Mouse (Mus musculus) intestine, postnatal 0 days (tissue): ENCODE data around the gene Fyb. TPM values are rescaled to one million over a fixed set of nuclear protein-coding genes. Genes with fewer than 3 reads are reported as not detected.

Experiments used
- ATAC-seq: fragments of 200-750 bp; cut with Nextera tagmentation; 2 replicates; pipeline ENCODE4 v1.8.0; 2017; ENCODE audit warnings: mild to moderate bottlenecking, moderate TSS enrichment, moderate library complexity
- H3K27ac ChIP-seq: fragments of 300-500 bp; sonication (generic); 2 replicates; pipeline ENCODE4 v1.5.1; 2014; ENCODE audit warnings: mild to moderate bottlenecking, low read depth, low read length, moderate library complexity
- H3K27me3 ChIP-seq: fragments of 300-500 bp; sonication (generic); replicated peaks from 2 replicates; pipeline ENCODE4 v1.6.1; 2014; ENCODE audit warnings: low read length, mixed read lengths; ENCODE audit not compliant: control insufficient read depth, insufficient read depth
- H3K36me3 ChIP-seq: fragments of 300-500 bp; sonication (generic); 2 replicates; pipeline ENCODE4 v1.6.1; 2014; ENCODE audit warnings: mild to moderate bottlenecking, moderate library complexity; ENCODE audit not compliant: control insufficient read depth, insufficient read depth
- H3K4me1 ChIP-seq: fragments of 300-500 bp; sonication (generic); replicated peaks from 2 replicates; pipeline ENCODE4 v1.6.1; 2014; ENCODE audit warnings: antibody characterized with exemption, low read length, mixed read lengths; ENCODE audit not compliant: control insufficient read depth, insufficient read depth
- H3K4me2 ChIP-seq: fragments of 300-500 bp; sonication (generic); replicated peaks from 2 replicates; pipeline ENCODE4 v1.6.1; 2014; ENCODE audit warnings: low read depth, mild to moderate bottlenecking, moderate library complexity
- H3K4me3 ChIP-seq: fragments of 300-500 bp; sonication (generic); 2 replicates; pipeline ENCODE4 v1.5.1; 2014; ENCODE audit warnings: low read depth, low read length
- H3K9ac ChIP-seq: fragments of 300-500 bp; sonication (generic); 2 replicates; pipeline ENCODE4 v1.6.1; 2014; ENCODE audit warnings: mild to moderate bottlenecking, low read depth, low read length
- H3K9me3 ChIP-seq: fragments of 300-500 bp; sonication (generic); 2 replicates; pipeline ENCODE4 v1.6.1; 2016; ENCODE audit warnings: mixed run types; ENCODE audit not compliant: control insufficient read depth
- CTCF ChIP-seq: sonication (generic); IDR thresholded peaks from 2 replicates; pipeline ENCODE4 v1.5.1; 2016; ENCODE audit warnings: low read depth, mild to moderate bottlenecking, control low read depth, antibody characterized with exemption, moderate library complexity
- WGBS: fragments of 180-500 bp; shearing (Covaris S2); extraction: QIAGEN DNeasy Blood & Tissue Kit; methylation state at CpG from one replicate; pipeline ENCODE4 v1.1.7; 2014; 5-methylcytosine and 5-hydroxymethylcytosine counted together
- polyA plus RNA-seq: library from polyadenylated mRNA; unstranded; fragments of >200 nt; fragmentation: Nextera tagmentation; extraction: Ambion mirVana; gene quantifications from 2 replicates; pipeline ENCODE4 v1.2.1, GENCODE M21; 2015

Fyb gene
- polyA plus RNA-seq, 1 experiment from 2014 or later: 5.4 TPM

DNA sequence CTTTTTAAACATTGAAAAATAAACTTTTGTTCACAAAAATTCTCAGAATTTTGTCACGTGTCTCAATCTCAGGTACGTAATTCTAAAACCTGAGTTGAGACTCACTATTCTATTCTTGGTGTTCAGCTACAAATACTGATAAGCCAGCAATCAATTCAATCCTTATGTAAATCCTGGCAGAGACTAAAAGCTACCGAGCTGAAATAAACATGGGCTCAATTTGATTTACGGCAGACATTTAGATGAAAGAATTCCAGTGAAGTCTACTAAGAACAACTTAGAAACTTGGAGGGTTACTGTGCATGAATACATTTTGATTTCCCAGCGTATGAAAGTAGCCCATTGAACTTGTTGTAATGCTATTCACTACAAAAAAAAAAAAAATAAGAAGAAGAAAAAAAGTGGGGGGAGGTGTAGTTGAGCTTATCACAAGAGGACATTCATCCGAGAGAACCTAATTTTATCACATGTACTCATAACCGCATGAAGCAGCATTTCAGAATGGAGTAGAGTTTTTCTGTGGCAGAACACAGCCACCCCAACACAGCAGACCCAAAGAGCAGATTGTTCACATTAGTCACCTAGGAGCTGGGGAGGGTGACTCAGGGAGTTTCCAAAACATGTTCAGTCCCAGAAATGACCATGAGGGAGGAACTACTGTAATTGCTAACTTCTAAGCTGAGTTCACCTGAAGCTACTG lies 17.1 kb downstream of the Fyb start:
- Histone ChIP-seq H3K9me3 (no peaks in the 10 kb centered on the region), H3K9ac (no peak overlapping the region), H3K36me3 (no peaks in the 10 kb centered on the region), H3K4me3 (no peak overlapping the region), H3K4me1 (no peaks in the 10 kb centered on the region), H3K27ac (no peak overlapping the region), H3K27me3 (no peaks in the 10 kb centered on the region), H3K4me2 (no peak overlapping the region)
- 34% methylated on average over 7 of the region's 7 CpGs for WGBS
- TF ChIP-seq CTCF: no peak
- ATAC-seq: no peak

DNA sequence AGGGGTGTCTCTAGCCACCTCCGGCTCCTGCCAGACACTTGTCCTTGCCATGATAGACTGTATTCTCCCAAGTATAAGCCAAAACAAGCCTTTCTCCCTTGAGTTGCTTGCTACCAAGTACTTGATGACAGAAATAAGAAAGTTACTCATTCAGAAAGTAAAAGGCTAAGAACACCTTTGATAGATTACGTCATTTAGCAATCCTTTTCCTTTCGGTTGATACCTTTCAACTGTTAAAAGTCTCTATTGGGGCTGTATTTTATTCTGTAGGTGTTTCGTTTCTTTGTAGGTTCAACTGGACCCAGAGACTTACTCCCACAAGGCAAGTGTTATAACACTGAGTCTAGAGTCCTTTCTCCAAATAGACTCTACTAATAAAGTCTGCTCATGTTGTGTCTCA lies 26.3 kb downstream of the Fyb start:
- Histone ChIP-seq H3K27ac (no peak overlapping the region), H3K27me3 (no peaks in the 10 kb centered on the region), H3K36me3 (no peaks in the 10 kb centered on the region), H3K4me3 (no peak overlapping the region), H3K4me2 (no peak overlapping the region), H3K4me1 (no peaks in the 10 kb centered on the region), H3K9ac (no peak overlapping the region), H3K9me3 (no peaks in the 10 kb centered on the region)
- WGBS: 96% methylated on average over 4 of the region's 4 CpGs
- no peak for ATAC-seq
- TF ChIP-seq CTCF: no peak

DNA sequence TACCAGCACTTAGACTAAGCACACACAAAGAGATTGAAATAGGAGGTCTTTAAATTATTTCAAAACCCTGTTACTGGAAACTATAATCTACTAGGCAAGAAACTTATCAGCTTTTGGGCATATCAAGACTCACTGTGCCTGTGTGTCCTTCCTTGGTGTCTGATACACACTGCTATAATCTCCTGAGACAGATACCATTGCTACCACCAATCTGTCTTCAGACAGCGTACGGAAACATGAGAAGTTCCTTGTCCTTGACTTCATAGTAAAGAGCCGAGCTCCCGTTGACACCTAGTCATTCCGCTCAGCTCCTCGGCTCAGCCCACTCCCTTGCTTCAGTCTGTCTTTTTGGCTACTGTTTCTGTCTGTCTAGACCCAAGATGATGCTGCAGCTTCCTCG lies 29.2 kb downstream of the Fyb start:
- Histone ChIP-seq H3K9me3 (no peaks in the 10 kb centered on the region), H3K4me2 (no peak overlapping the region), H3K27ac (no peak overlapping the region), H3K36me3 (no peaks in the 10 kb centered on the region), H3K27me3 (no peaks in the 10 kb centered on the region), H3K9ac (no peak overlapping the region), H3K4me3 (no peak overlapping the region), H3K4me1 (no peaks in the 10 kb centered on the region)
- WGBS: 88% methylated on average over 7 of the region's 7 CpGs
- ATAC-seq: no peak
- no peak for TF ChIP-seq CTCF

GRCm38 (mm10) chr15:6554742-6555141 lies 32.1 kb downstream of the Fyb start:
- TF ChIP-seq CTCF: no peak
- no peak overlapping the region for H3K4me3 ChIP-seq
- 78% methylated on average over 4 of the region's 4 CpGs for WGBS
- no peak overlapping the region for H3K9ac ChIP-seq
- no peaks in the 10 kb centered on the region for H3K9me3 ChIP-seq
- H3K27me3 ChIP-seq: no peaks in the 10 kb centered on the region
- ATAC-seq: no peak
- H3K4me1 ChIP-seq: no peaks in the 10 kb centered on the region
- H3K36me3 ChIP-seq: no peaks in the 10 kb centered on the region
- H3K4me2 ChIP-seq: no peak overlapping the region
- H3K27ac ChIP-seq: no peak overlapping the region

DNA sequence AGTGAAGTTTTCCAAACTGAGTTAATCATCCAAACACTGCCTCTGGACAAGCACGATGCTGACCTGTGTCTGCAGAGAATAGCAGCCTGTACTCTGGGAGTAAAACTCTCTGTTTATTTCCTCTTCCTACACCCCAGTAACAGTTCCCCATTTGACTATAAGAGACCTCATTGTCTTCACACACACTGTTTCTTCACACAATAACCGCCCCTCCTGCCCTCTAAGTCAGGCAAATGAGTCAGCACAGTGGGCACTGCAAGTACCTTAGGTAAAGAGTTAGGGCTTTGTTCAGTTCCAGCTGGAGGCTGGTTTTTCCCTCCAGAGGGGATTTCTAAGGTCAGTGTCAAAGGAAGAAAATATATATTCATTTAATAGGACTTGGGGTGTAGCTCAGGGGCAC lies 32.9 kb downstream of the Fyb start:
- Histone ChIP-seq H3K9ac (no peak overlapping the region), H3K36me3 (no peaks in the 10 kb centered on the region), H3K9me3 (no peaks in the 10 kb centered on the region), H3K27ac (no peak overlapping the region), H3K4me2 (no peak overlapping the region), H3K4me1 (no peaks in the 10 kb centered on the region), H3K27me3 (no peaks in the 10 kb centered on the region), H3K4me3 (no peak overlapping the region)
- ATAC-seq: 0 out of 2 replicates have a peak, but pooled peaks have one; percentile 16
- WGBS: 65% methylated on average over 2 of the region's 2 CpGs
- no peak for TF ChIP-seq CTCF

- no peaks in the 10 kb centered on the region for H3K9me3 ChIP-seq
- H3K27ac ChIP-seq: no peak overlapping the region
- no peaks in the 10 kb centered on the region for H3K27me3 ChIP-seq
- H3K9ac ChIP-seq: no peak overlapping the region
- WGBS: 92% methylated on average over 4 of the region's 4 CpGs
- no peaks in the 10 kb centered on the region for H3K36me3 ChIP-seq
- no peak for TF ChIP-seq CTCF
- H3K4me1 ChIP-seq: no peaks in the 10 kb centered on the region
- ATAC-seq: no peak
- H3K4me2 ChIP-seq: no peak overlapping the region
- no peak overlapping the region for H3K4me3 ChIP-seq
Measured at GRCm38 (mm10) chr15:6556272-6556671, 33.6 kb downstream of the Fyb start.
